Mouse (Mus musculus) neural tube, embryonic 10.5 days (tissue): ENCODE results near the gene Gm21988.

Source experiments
- DNase-seq: peaks from one replicate; pipeline ENCODE4 v3.0.0-alpha.2; 2017; ENCODE audit warnings: low spot score; ENCODE audit errors: extremely low spot score

The Gm21988 gene

GRCm38 (mm10) chr11:70239541-70240279, at the start of gene Gm21988, which contains the start of gene Rnasek:
Gene Gm21988 (minus strand): TSS chr11:70239830.
Gene Rnasek (minus strand): TSS chr11:70239842.
- peak; percentile 88 for DNase-seq

DNA sequence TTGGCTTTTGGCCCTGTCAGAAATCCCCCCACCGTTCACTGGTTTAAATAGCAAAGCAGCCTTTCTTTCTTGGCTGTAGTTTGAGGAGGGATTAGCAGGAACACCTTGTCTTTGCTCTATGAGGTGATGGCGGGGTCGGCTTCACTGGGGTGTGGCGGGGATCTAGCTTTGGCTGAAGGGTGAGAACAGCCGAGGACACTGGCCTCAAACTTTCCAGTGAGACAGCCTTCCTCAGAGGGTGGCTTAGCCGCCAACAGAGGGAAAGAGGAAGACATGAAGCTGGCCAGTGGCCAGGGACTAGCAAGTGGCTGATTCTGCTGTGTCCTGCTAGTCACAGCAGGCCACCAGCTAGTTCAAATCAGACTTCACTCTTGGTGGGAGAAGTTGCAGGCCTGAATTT, 49.6 kb upstream of the Gm21988 start:
- DNase-seq = no peak

DNA sequence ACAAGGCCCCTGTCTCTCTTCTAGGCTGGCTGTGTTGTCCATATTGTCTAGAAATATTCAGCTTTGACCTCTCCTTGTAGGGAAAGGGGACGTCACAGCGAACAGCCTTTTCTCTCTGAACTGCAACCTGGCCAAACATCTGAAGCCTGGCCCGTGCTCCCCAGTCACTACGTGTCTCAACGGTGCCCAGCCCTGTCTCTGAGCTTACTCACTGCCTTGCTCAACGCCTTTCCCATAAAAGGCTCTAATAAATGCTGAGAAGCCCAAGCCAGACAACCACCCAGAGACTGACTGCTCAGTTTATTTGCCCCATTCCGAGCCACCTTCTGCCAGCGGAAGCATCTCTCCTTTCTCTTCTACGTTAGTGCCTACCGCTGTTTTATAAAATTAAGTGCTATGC, 48.5 kb upstream of the Gm21988 start:
- DNase-seq = no peak

DNA sequence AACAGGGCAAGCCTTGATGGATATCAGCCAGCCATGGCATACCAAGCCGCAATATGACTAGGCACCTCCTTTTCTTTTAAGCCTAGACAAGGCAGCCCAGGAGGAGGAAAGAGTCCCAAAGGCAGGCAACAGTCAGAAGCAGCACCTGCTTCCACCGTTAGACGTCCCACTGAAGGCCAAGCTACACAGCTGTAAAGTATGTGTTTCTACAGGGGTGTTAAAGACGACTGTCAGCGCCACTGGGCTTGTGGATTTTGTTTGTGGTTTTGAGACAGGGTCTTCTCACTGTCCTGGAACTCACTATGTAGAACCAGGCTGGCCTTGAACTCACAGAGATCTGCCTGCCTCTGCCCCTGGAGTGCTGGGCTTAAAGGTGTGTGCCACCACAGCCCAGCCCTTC, 46.1 kb upstream of the Gm21988 start:
- DNase-seq = no peak

- no peak for DNase-seq
Measured at GRCm38 (mm10) chr11:70284757-70285156, 45.1 kb upstream of the Gm21988 start.

DNA sequence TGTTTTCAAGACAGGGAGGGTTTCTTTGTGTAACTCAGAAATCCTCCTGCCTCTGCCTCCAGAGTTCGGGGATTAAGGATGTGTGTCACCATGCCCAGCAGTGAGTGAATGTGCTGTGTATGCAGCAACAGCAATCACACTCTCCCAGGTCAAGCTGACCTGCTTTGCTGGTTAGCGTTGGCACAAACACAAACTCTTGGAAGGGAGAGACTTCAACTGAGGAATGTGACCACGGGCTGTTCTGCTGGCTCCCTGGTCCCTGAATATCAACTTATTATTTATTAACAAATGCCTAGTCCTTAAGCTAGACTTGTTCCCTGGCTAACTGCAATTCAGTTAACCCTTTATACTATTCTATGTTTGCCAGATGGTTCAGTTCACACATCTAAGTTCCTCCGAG, 44.0 kb upstream of the Gm21988 start:
- no peak for DNase-seq

DNA sequence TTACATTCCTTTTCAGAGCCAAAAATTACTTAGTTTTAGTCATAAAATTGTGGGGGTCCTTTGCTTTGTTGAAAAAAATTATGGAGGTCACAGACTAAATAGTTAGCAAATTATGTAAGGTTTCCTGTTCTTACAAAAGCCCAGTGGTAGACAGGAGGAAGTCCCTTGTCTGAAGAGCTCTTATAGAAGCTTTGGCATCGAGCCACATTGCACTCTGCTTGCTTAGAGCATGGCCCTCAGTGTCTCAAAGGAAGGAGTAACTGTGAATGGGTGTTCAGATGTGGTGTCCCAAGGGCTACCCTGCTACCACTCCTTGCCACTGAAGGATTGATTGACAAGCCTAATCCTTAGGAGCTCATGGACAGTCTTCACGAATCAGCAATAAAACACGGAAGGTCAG, 40.8 kb upstream of the Gm21988 start:
- no peak for DNase-seq

- DNase-seq = no peak
Measured at GRCm38 (mm10) chr11:70278961-70279360, 39.3 kb upstream of the Gm21988 start.

DNA sequence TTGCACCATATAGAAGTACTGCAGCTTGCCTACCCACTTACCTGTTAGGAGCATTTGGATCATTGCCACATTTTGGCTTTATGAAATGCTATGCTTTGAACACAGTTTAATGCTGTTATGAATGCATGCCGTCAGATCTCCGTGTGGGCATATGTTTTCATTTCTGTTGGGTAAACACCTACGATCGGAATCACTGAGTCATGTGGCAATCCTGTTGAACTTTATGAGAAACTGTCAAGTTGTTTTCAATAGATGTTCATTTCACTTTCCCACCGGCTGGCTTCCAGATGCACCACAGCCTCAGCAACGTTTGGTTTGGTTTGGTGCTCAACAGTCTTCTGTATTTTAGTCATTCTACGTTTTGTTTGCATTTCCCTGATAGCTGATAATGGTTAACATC, 32.0 kb upstream of the Gm21988 start:
- no peak for DNase-seq

DNA sequence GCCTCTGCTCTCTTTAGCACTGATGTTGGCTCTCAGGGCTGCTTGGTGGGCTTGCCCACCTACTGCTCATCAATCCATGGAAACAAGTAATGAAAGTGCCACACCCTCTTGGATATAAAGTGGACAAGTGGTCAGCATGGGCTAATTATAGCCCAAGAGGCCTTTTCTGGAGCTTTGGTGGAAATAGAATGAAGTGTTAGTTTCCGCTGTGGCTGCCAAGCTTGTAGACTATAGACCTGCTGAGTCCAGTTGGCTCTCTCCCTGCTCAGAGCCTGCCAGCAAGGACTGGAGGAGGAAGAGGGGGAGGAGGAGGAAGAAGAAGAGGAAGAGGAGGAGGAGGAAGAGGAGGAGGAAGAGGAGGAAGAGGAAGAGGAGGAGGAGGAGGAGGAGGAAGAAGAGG, 26.8 kb upstream of the Gm21988 start:
- no peak for DNase-seq

DNA sequence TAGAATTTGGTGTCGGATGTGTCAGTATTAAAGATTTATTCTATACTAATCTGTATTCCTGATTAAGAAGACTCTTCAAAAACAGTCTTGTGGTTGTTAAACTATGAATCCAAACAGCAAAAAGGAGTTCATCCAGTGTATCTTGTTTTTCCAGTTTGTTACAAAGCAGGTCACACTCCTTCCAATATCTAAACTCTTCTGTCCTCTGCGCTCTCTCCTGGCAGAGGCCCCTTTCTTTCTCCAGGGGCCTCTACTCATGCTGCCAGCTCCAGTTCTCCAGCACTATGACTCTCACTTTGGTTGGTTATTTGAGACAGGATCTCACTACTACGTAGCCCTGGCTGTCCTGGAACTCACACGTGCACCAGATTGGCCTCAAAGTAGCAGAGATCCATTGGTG, 26.2 kb upstream of the Gm21988 start:
- DNase-seq = no peak

DNA sequence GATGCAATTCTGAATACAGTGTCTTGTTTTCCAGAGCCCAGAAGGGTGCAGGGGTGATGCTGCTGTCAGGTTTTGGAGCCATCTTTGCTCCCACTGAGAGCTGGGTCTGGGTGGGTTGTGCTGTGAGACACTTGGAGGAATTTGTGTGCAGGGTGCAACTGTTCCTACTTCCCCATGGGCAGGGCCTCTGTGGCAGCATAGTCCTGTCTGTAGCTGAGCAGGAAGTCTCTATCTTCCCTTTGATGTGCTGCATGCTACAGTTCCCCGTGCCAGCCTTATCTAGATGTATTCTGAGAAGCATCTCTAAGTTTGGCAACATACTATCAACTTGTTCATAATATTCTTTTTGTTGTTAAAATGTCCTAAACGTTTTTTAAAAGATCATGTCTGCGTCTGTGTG, 25.6 kb upstream of the Gm21988 start:
- no peak for DNase-seq

DNA sequence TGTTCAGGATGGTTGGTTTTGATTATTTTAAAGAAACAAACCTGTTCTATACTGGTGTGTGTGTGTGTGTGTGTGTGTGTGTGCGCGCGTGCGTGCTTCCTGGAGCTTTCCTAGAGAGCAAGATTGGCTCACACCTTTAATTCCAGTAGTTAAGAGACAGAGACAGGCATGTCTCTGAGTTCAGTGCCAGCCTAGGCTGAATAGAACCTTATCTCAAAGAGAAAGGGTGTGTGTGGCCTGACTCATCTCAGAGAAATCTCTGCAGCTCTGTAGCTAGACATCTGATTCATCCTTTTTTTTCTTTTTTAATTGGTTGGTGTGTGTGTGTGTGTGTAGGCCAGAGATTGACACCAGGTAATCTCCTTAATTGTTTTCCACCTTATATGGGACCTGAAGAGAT, 19.4 kb upstream of the Gm21988 start:
- DNase-seq = no peak

DNA sequence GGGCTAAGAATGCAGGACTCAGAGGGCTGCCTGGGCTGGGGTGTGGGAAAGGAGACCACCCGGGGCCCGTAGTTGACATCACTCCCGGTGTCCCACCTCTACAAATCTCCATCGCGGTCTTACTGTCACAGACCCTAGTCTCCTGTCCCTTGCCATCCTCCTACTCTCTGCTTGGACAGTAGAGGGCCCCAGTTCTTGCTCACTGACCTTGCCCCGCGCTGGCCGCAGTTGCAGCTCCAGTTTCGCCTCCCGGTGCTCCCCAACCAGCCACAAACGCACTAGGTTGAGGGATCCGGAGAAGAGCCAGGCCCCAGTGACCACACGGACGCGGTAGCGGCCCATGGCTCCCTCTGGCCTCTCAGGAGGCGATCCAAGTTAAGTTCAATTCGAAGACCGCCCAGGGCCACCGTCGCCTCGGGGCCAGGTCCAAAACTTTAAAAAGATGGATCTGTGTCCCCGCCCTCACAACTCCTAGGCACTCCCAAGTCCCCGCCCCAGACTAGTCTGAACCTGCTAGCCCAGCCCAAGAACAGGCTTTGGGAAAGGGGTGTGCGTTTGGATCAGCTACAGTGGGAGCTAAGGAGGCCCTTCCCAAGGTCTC, 15.4 kb upstream of the Gm21988 start, which contains the start of gene Alox12:
Gene Alox12 (minus strand): TSS at position 423 of the 601 bp plus-strand sequence.
- peak; percentile 62 for DNase-seq

GRCm38 (mm10) chr11:70254337-70254736, 14.7 kb upstream of the Gm21988 start:
- peak; percentile 26 for DNase-seq

GRCm38 (mm10) chr11:70251853-70252252, 12.2 kb upstream of the Gm21988 start:
- DNase-seq = no peak

DNA sequence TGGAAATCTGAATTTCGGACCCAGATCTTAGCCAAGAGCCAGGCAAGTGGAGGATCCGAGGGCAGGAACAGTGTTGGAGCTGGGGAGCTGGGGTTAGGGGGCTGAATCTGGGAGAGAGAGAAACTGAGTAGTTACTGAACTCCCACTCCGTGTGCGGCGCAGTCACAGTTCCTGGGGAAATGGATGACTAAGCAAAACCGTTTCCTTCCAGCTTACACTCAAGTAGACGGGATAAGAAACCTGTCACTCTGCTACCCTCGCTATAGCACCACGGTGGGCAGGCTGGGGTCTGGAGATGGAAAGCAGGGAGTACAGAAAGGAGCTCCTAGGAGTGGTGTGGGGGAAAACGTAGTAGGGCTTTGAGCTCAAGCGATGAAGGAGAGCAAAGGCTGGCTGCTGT, 10.5 kb upstream of the Gm21988 start:
- no peak for DNase-seq

DNA sequence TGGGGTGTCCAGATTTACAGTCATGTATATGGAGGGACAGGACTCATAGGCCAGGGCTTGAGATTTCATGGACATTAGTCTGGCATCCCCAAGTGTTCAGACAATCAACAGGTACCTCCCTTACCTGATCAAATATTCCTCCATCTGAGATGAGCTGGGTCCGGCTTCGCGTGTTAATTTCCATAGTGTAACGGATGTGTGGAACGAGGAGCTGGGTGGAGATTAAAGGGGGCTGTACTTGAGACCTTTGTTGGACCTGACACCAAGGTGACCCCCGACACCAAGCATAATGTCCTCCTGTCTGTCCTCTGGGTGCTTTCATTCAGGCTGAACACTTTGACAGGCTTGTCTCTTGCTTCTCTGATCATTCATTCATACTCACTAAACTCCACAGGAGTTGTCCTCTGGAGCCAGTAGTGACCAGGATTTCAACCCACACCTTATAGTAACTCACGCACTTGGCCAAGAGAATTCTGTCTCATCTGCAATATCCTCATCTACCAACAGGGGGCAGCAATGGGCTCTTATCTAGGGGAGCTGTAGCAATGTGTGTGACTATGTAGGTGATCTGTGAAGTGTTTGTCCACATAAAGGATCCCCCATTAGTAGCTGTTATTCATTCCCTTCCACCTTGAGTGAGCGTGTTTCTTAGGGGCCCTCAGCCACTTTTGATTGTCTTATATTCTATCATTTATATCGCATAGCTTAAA, 7.7 kb upstream of the Gm21988 start:
- peak; percentile 57 for DNase-seq

- DNase-seq = no peak
Measured at GRCm38 (mm10) chr11:70242591-70242990, 3.0 kb upstream of the Gm21988 start.

GRCm38 (mm10) chr11:70238591-70239440, 814 bp downstream of the Gm21988 start:
- no peak for DNase-seq

- peak; percentile 98 for DNase-seq
Measured at GRCm38 (mm10) chr11:70237457-70238167, 2.0 kb downstream of the Gm21988 start, which contains the start of gene 0610010K14Rik. Gene 0610010K14Rik (minus strand): TSS chr11:70237914.
